Mouse (Mus musculus): ENCODE results near the gene Slc4a2. TPM values are rescaled to one million over a fixed set of nuclear protein-coding genes. Genes with fewer than 3 reads are reported as not detected.

Gene Slc4a2
- total and polyA plus RNA-seq, 3 experiments, result 22.4 to 37.9 (median 25.9) TPM

GRCm38 (mm10) chr5:24452691-24453233, 29.1 kb downstream of the Slc4a2 start:
- peaks cover 9% of the 10 kb centered on the region for H3K79me2 ChIP-seq (replicated peaks; ENCODE audit: control insufficient read depth, insufficient read depth, low read length)
- H3K36me3 ChIP-seq (ENCODE audit: control insufficient read depth, insufficient read depth, low read length), result no peaks in the 10 kb centered on the region
- DNase-seq, result peak; percentile 49 to 57
- no peaks in the 10 kb centered on the region for H3K27me3 ChIP-seq (ENCODE audit: control insufficient read depth, insufficient read depth, low read length)
- peak overlapping the region; percentile 93 for H3K27ac ChIP-seq
- intact Hi-C loops (cut with DNase I), result no loop called here
- TF ChIP-seq POLR2A (IDR thresholded peaks at IDR 0.05; ENCODE audit: insufficient read depth, low read depth, low read length) (no peak), CTCF (IDR thresholded peaks at IDR 0.05) (peak; percentile 19)
- peak overlapping the region; percentile 90 for H3K9ac ChIP-seq (ENCODE audit: low read depth, low read length)
- peaks cover 27% of the 10 kb centered on the region for H3K4me1 ChIP-seq (ENCODE audit: control insufficient read depth, insufficient read depth, low read length)
- H3K4me3 ChIP-seq, result peak overlapping the region; percentile 70
- WGBS, result 2% methylated on average over 29 of the region's 29 CpGs

- peaks cover 10% of the 10 kb centered on the region for H3K79me2 ChIP-seq (replicated peaks; ENCODE audit: control insufficient read depth, insufficient read depth, low read length)
- peak overlapping the region; percentile 70 for H3K4me3 ChIP-seq
- H3K9ac ChIP-seq (ENCODE audit: low read depth, low read length), result peak overlapping the region; percentile 90
- TF ChIP-seq EP300 (IDR thresholded peaks at IDR 0.05; ENCODE audit: insufficient read depth, low read depth, low read length) (no peak), CTCF (IDR thresholded peaks at IDR 0.05) (no peak), POLR2A (IDR thresholded peaks at IDR 0.05; ENCODE audit: insufficient read depth, low read depth, low read length) (no peak)
- H3K27me3 ChIP-seq (ENCODE audit: control insufficient read depth, insufficient read depth, low read length), result no peaks in the 10 kb centered on the region
- 25% methylated on average over 5 of the region's 5 CpGs for WGBS
- H3K27ac ChIP-seq, result peak overlapping the region; percentile 93
- DNase-seq, result no peak
- no peaks in the 10 kb centered on the region for H3K36me3 ChIP-seq (ENCODE audit: control insufficient read depth, insufficient read depth, low read length)
- intact Hi-C loops (cut with DNase I), result no loop called here
- H3K4me1 ChIP-seq (ENCODE audit: control insufficient read depth, insufficient read depth, low read length), result peaks cover 24% of the 10 kb centered on the region
Measured at GRCm38 (mm10) chr5:24453283-24453984, 29.8 kb downstream of the Slc4a2 start.

- Histone ChIP-seq H3K9ac (ENCODE audit: low read depth, low read length) (no peak overlapping the region), H3K27me3 (ENCODE audit: control insufficient read depth, insufficient read depth, low read length) (no peaks in the 10 kb centered on the region), H3K79me2 (replicated peaks; ENCODE audit: control insufficient read depth, insufficient read depth, low read length) (peaks cover 10% of the 10 kb centered on the region), H3K27ac (peak overlapping the region; percentile 93), H3K4me3 (no peak overlapping the region), H3K36me3 (ENCODE audit: control insufficient read depth, insufficient read depth, low read length) (no peaks in the 10 kb centered on the region), H3K4me1 (ENCODE audit: control insufficient read depth, insufficient read depth, low read length) (peaks cover 24% of the 10 kb centered on the region)
- DNase-seq, result peak in 1 of 2 experiments; percentile 30
- 19% methylated on average over 2 of the region's 2 CpGs for WGBS
- no peak for TF ChIP-seq EP300 (IDR thresholded peaks at IDR 0.05; ENCODE audit: insufficient read depth, low read depth, low read length)
- TF ChIP-seq POLR2A (IDR thresholded peaks at IDR 0.05; ENCODE audit: insufficient read depth, low read depth, low read length), result no peak
- no peak for TF ChIP-seq CTCF (IDR thresholded peaks at IDR 0.05)
- intact Hi-C loops (cut with DNase I), result loop anchor here (2.0 kb wide), 1 partner anchor 17 kb away; no protein-coding TSS in a partner anchor
Measured at GRCm38 (mm10) chr5:24453985-24454303, 30.3 kb downstream of the Slc4a2 start.

- Histone ChIP-seq H3K36me3 (ENCODE audit: control insufficient read depth, insufficient read depth, low read length) (no peaks in the 10 kb centered on the region), H3K9ac (ENCODE audit: low read depth, low read length) (no peak overlapping the region), H3K4me3 (no peak overlapping the region), H3K4me1 (ENCODE audit: control insufficient read depth, insufficient read depth, low read length) (peaks cover 24% of the 10 kb centered on the region), H3K27ac (peak overlapping the region; percentile 43), H3K79me2 (replicated peaks; ENCODE audit: control insufficient read depth, insufficient read depth, low read length) (peaks cover 10% of the 10 kb centered on the region), H3K27me3 (ENCODE audit: control insufficient read depth, insufficient read depth, low read length) (no peaks in the 10 kb centered on the region)
- TF ChIP-seq EP300 (IDR thresholded peaks at IDR 0.05; ENCODE audit: insufficient read depth, low read depth, low read length) (no peak), CTCF (IDR thresholded peaks at IDR 0.05) (no peak), POLR2A (IDR thresholded peaks at IDR 0.05; ENCODE audit: insufficient read depth, low read depth, low read length) (no peak)
- 54% methylated on average over 3 of the region's 3 CpGs for WGBS
- intact Hi-C loops (cut with DNase I), result loop anchor here (2.0 kb wide), 1 partner anchor 16 kb away; no protein-coding TSS in a partner anchor
- no peak for DNase-seq
Measured at GRCm38 (mm10) chr5:24455076-24455475, 31.4 kb downstream of the Slc4a2 start.

GRCm38 (mm10) chr5:24455613-24456012, 32.0 kb downstream of the Slc4a2 start:
- WGBS, result 42% methylated on average over 7 of the region's 7 CpGs
- intact Hi-C loops (cut with DNase I), result loop anchor here (2.0 kb wide), 1 partner anchor 15 kb away; no protein-coding TSS in a partner anchor

GRCm38 (mm10) chr5:24466762-24467161, 43.1 kb downstream of the Slc4a2 start:
- no peak for DNase-seq
- TF ChIP-seq EP300 (IDR thresholded peaks at IDR 0.05; ENCODE audit: insufficient read depth, low read depth, low read length), result no peak
- no peak for TF ChIP-seq POLR2A (IDR thresholded peaks at IDR 0.05; ENCODE audit: insufficient read depth, low read depth, low read length)

More at GRCm38 (mm10) chr5:24455613-24456012, 32.0 kb downstream of the Slc4a2 start:
- Histone ChIP-seq H3K36me3 (ENCODE audit: control insufficient read depth, insufficient read depth, low read length) (no peaks in the 10 kb centered on the region), H3K27me3 (ENCODE audit: control insufficient read depth, insufficient read depth, low read length) (no peaks in the 10 kb centered on the region), H3K4me1 (ENCODE audit: control insufficient read depth, insufficient read depth, low read length) (peaks cover 24% of the 10 kb centered on the region), H3K27ac (peak overlapping the region; percentile 43), H3K9ac (ENCODE audit: low read depth, low read length) (no peak overlapping the region), H3K79me2 (replicated peaks; ENCODE audit: control insufficient read depth, insufficient read depth, low read length) (peaks cover 10% of the 10 kb centered on the region), H3K4me3 (no peak overlapping the region)
- DNase-seq, result no peak
- no peak for TF ChIP-seq POLR2A (IDR thresholded peaks at IDR 0.05; ENCODE audit: insufficient read depth, low read depth, low read length)
- TF ChIP-seq EP300 (IDR thresholded peaks at IDR 0.05; ENCODE audit: insufficient read depth, low read depth, low read length), result no peak
- no peak for TF ChIP-seq CTCF (IDR thresholded peaks at IDR 0.05)

More at GRCm38 (mm10) chr5:24466762-24467161, 43.1 kb downstream of the Slc4a2 start:
- intact Hi-C loops (cut with DNase I), result no loop called here
- peaks cover 9% of the 10 kb centered on the region for H3K4me1 ChIP-seq (ENCODE audit: control insufficient read depth, insufficient read depth, low read length)
- no peaks in the 10 kb centered on the region for H3K36me3 ChIP-seq (ENCODE audit: control insufficient read depth, insufficient read depth, low read length)
- peaks cover 11% of the 10 kb centered on the region for H3K79me2 ChIP-seq (replicated peaks; ENCODE audit: control insufficient read depth, insufficient read depth, low read length)
- H3K9ac ChIP-seq (ENCODE audit: low read depth, low read length), result no peak overlapping the region
- no peak overlapping the region for H3K27ac ChIP-seq
- no peaks in the 10 kb centered on the region for H3K27me3 ChIP-seq (ENCODE audit: control insufficient read depth, insufficient read depth, low read length)
- no peak overlapping the region for H3K4me3 ChIP-seq
- WGBS, result 75% methylated on average over 12 of the region's 12 CpGs
